Comparison of ENCODE assay signal across 8 mouse cellular contexts in genomic region chr13:108159241-108159575, GRCm38 (mm10). TPM values are rescaled to one million over a fixed set of nuclear protein-coding genes. Genes with fewer than 3 reads are reported as not detected.
A peak's percentile ranks its signal among the peaks of the same experiment; 100 is the strongest.
DNase-seq lines count a peak whose midpoint lies in the region; ATAC-seq and TF ChIP-seq lines count a peak whose summit lies in the region.

No protein-coding gene starts in this region.

- peak overlapping the region; percentile 76 for H3K4me3 ChIP-seq in layer of hippocampus, adult 2 months
- peak overlapping the region; percentile 75 for H3K4me3 ChIP-seq in cortical plate, adult 2 months (ENCODE audit: insufficient read depth, low read length)
- peak overlapping the region; percentile 72 for H3K4me3 ChIP-seq in intestine, embryonic 14.5 days (ENCODE audit: low read depth, low read length)
- H3K4me3 ChIP-seq in neural tube, embryonic 12.5 days: peak overlapping the region; percentile 90

- peaks cover 1% of the 10 kb centered on the region; the same call in 1 of the 2 replicates for H3K4me1 ChIP-seq in cortical plate, adult 2 months (ENCODE audit: control insufficient read depth, insufficient read depth, low read length)
- peaks cover 11% of the 10 kb centered on the region for H3K4me1 ChIP-seq in intestine, embryonic 14.5 days (replicated peaks; ENCODE audit: control insufficient read depth, insufficient read depth, low read length)
- H3K4me1 ChIP-seq in neural tube, embryonic 12.5 days: peaks cover 7% of the 10 kb centered on the region; the same call in 1 of the 2 replicates

- TF ChIP-seq CTCF in layer of hippocampus, adult 2 months (conservative IDR thresholded peaks at IDR 0.05): no peak
- TF ChIP-seq CTCF in cortical plate, adult 2 months (IDR thresholded peaks at IDR 0.05; ENCODE audit: extremely low read depth, insufficient read depth, low read length): no peak

- peak overlapping the region; percentile 63 for H3K9ac ChIP-seq in intestine, embryonic 14.5 days (ENCODE audit: low read length)
- peak overlapping the region; percentile 71 for H3K9ac ChIP-seq in neural tube, embryonic 12.5 days

- H3K4me2 ChIP-seq in intestine, embryonic 14.5 days (ENCODE audit: low read length): peak overlapping the region; percentile 96
- peak overlapping the region; percentile 75 for H3K4me2 ChIP-seq in neural tube, embryonic 12.5 days (replicated peaks)

- peak overlapping the region; percentile 73 for H3K27ac ChIP-seq in layer of hippocampus, adult 2 months
- no peak overlapping the region for H3K27ac ChIP-seq in cortical plate, adult 2 months (ENCODE audit: insufficient read depth, low read length)
- H3K27ac ChIP-seq in intestine, embryonic 14.5 days (ENCODE audit: low read depth): no peak overlapping the region
- no peak overlapping the region for H3K27ac ChIP-seq in neural tube, embryonic 12.5 days

- WGBS in intestine, embryonic 14.5 days: 6% methylated on average over 8 of the region's 8 CpGs
- 8% methylated on average over 8 of the region's 8 CpGs for WGBS in neural tube, embryonic 12.5 days

- no peak for DNase-seq in layer of hippocampus, adult 2 months (ENCODE audit: low spot score in 2 of 2)
- DNase-seq in layer of hippocampus, postnatal 25 days (ENCODE audit: extremely low spot score in 1 of 2, low spot score in 1 of 2): no peak
- no peak for DNase-seq in intestine, embryonic 14.5 days (ENCODE audit: low spot score)
- DNase-seq in layer of hippocampus, postnatal 10 days (ENCODE audit: low spot score in 2 of 2): no peak
- DNase-seq in thymus, postnatal 25 days: no peak
- no peak for DNase-seq in cerebellum, postnatal 36 days

- no peak for ATAC-seq in intestine, embryonic 14.5 days (replicated peaks; ENCODE audit: low FRiP score, low TSS enrichment, low read depth)
- ATAC-seq in neural tube, embryonic 12.5 days (ENCODE audit: low FRiP score, low read depth): no peak

- no peaks in the 10 kb centered on the region for H3K9me3 ChIP-seq in intestine, embryonic 14.5 days (ENCODE audit: control insufficient read depth, low read length)
- no peaks in the 10 kb centered on the region for H3K9me3 ChIP-seq in neural tube, embryonic 12.5 days

- H3K36me3 ChIP-seq in intestine, embryonic 14.5 days (ENCODE audit: control insufficient read depth, insufficient read depth, low read length): peaks cover 5% of the 10 kb centered on the region
- peaks cover 8% of the 10 kb centered on the region; the same call in 1 of the 2 replicates for H3K36me3 ChIP-seq in neural tube, embryonic 12.5 days

- no peaks in the 10 kb centered on the region for H3K27me3 ChIP-seq in intestine, embryonic 14.5 days (replicated peaks; ENCODE audit: control insufficient read depth, insufficient read depth, low read length)
- H3K27me3 ChIP-seq in neural tube, embryonic 12.5 days (replicated peaks): no peaks in the 10 kb centered on the region

- no peak for TF ChIP-seq POLR2A in cortical plate, adult 2 months (IDR thresholded peaks at IDR 0.05; ENCODE audit: extremely low read depth, insufficient read depth, low read length)

RNA-seq across cellular contexts. Expression of gene Ercc8, which starts 0.7 kb away (rescaled TPM):
- 10 to 100 TPM; 17.1 to 18.3 TPM for total RNA-seq in layer of hippocampus, adult 2 months (2021)
- 10 to 100 TPM; 16.9 to 18.4 TPM for total RNA-seq in layer of hippocampus, postnatal 25 days (2021)
- polyA plus RNA-seq in cortical plate, adult 2 months (2012; rRNA removed): 12.7 and 13.0 TPM in 2 replicates
- polyA plus RNA-seq in intestine, embryonic 14.5 days (2014; fragmentation: Nextera tagmentation; extraction: Ambion mirVana): 19.4 and 20.8 TPM in 2 replicates
- polyA plus RNA-seq in neural tube, embryonic 12.5 days (2016; fragmentation: Nextera tagmentation; extraction: Ambion mirVana): 23.4 and 24.0 TPM in 2 replicates
- total RNA-seq in layer of hippocampus, postnatal 10 days (2021): 10 to 100 TPM; 28.0 to 30.0 TPM

RNA-seq across cellular contexts. Expression of gene Ndufaf2, which starts 0.8 kb away (rescaled TPM):
- 10 to 100 TPM; 21.5 to 24.2 TPM for total RNA-seq in layer of hippocampus, adult 2 months (2021)
- 10 to 100 TPM; 21.2 to 22.1 TPM for total RNA-seq in layer of hippocampus, postnatal 25 days (2021)
- 38.6 and 38.7 TPM in 2 replicates for polyA plus RNA-seq in cortical plate, adult 2 months (2012; rRNA removed)
- polyA plus RNA-seq in intestine, embryonic 14.5 days (2014; fragmentation: Nextera tagmentation; extraction: Ambion mirVana): 70.5 and 73.3 TPM in 2 replicates
- polyA plus RNA-seq in neural tube, embryonic 12.5 days (2016; fragmentation: Nextera tagmentation; extraction: Ambion mirVana): 69.8 and 79.0 TPM in 2 replicates
- total RNA-seq in layer of hippocampus, postnatal 10 days (2021): 10 to 100 TPM; 25.9 to 26.4 TPM

RNA-seq across cellular contexts. Expression of gene Elovl7, which starts 55.0 kb away (rescaled TPM):
- 1 to 10 TPM; 5.1 to 5.8 TPM for total RNA-seq in layer of hippocampus, adult 2 months (2021)
- total RNA-seq in layer of hippocampus, postnatal 25 days (2021): 10 to 100 TPM; 10.4 to 12.0 TPM
- polyA plus RNA-seq in cortical plate, adult 2 months (2012; rRNA removed): 10.4 and 11.9 TPM in 2 replicates
- polyA plus RNA-seq in intestine, embryonic 14.5 days (2014; fragmentation: Nextera tagmentation; extraction: Ambion mirVana): 15.8 and 18.9 TPM in 2 replicates
- 1.2 and 1.5 TPM in 2 replicates for polyA plus RNA-seq in neural tube, embryonic 12.5 days (2016; fragmentation: Nextera tagmentation; extraction: Ambion mirVana)
- total RNA-seq in layer of hippocampus, postnatal 10 days (2021): 1 to 10 TPM; 5.0 to 6.5 TPM
